Mouse (Mus musculus) heart, adult 2 months (tissue): ENCODE results near the gene Gart. TPM values are rescaled to one million over a fixed set of nuclear protein-coding genes. Genes with fewer than 3 reads are reported as not detected.

Experiments
- DNase-seq, 2 experiments: peaks; one replicate each; pipeline ENCODE4 v3.0.0; 2021
- H3K27ac ChIP-seq: fragments of 200-600 bp; 2 replicates; pipeline ENCODE4 v1.8.1; 2022
- H3K27me3 ChIP-seq: fragments of 200-500 bp; 2 replicates; pipeline ENCODE4 v1.6.1; 2012; ENCODE audit warnings: mild to moderate bottlenecking, low read length, inconsistent platforms, mixed read lengths; ENCODE audit not compliant: control insufficient read depth, insufficient read depth
- H3K36me3 ChIP-seq: fragments of 200-500 bp; 2 replicates; pipeline ENCODE4 v1.6.1; 2012; ENCODE audit warnings: low read length, inconsistent platforms; ENCODE audit not compliant: control insufficient read depth, insufficient read depth
- H3K4me1 ChIP-seq: fragments of 200-500 bp; 2 replicates; pipeline ENCODE4 v1.6.1; 2011; ENCODE audit warnings: low read length; ENCODE audit not compliant: control insufficient read depth, insufficient read depth
- H3K4me3 ChIP-seq: fragments of 200-600 bp; 2 replicates; pipeline ENCODE4 v1.8.1; 2022
- H3K79me2 ChIP-seq: fragments of 200-500 bp; replicated peaks from 2 replicates; pipeline ENCODE4 v1.6.1; 2012; ENCODE audit warnings: mild to moderate bottlenecking, inconsistent platforms, low read length, moderate library complexity, mixed read lengths; ENCODE audit not compliant: control insufficient read depth, insufficient read depth
- H3K9ac ChIP-seq: fragments of 200-500 bp; 2 replicates; pipeline ENCODE4 v1.6.1; 2012; ENCODE audit warnings: low read depth, mild to moderate bottlenecking, control low read depth, inconsistent platforms, low read length, mixed read lengths
- CTCF ChIP-seq: fragments of 200-600 bp; IDR thresholded peaks from 2 replicates; pipeline ENCODE4 v1.8.1; 2022; ENCODE audit warnings: antibody characterized with exemption, mild to moderate bottlenecking, moderate library complexity
- EP300 ChIP-seq: fragments of 200-500 bp; IDR thresholded peaks from 2 replicates; pipeline ENCODE4 v1.6.1; 2011; ENCODE audit warnings: low read depth, low read length, control low read depth; ENCODE audit not compliant: insufficient read depth
- POLR2A ChIP-seq: fragments of 200-500 bp; IDR thresholded peaks from 2 replicates; pipeline ENCODE4 v1.6.1; 2011; ENCODE audit warnings: mild to moderate bottlenecking, low read depth, low read length, control low read depth; ENCODE audit not compliant: insufficient read depth
- WGBS: fragments of 180-500 bp; shearing (Covaris S2); methylation state at CpG from one replicate; pipeline ENCODE4 v1.1.7; 2018; 5-methylcytosine and 5-hydroxymethylcytosine counted together
- intact Hi-C: fragments of 180-260 bp; cut with DNase I; formaldehyde crosslinking; loops from one replicate; pipeline ENCODE4 v1.15.1; 2025
- polyA plus RNA-seq: library from polyadenylated mRNA; depleted of rRNA; stranded (reverse); fragments of >200 nt; gene quantifications from 2 replicates; pipeline ENCODE4 v1.2.3, GENCODE M21; 2012
- total RNA-seq, 2 experiments: library from RNA; stranded (reverse); gene quantifications; 2 replicates each; pipeline ENCODE4 v1.2.3; 2021

Gene Gart
- total and polyA plus RNA-seq, 3 experiments: 25.0 to 66.2 (median 62.7) TPM

DNA sequence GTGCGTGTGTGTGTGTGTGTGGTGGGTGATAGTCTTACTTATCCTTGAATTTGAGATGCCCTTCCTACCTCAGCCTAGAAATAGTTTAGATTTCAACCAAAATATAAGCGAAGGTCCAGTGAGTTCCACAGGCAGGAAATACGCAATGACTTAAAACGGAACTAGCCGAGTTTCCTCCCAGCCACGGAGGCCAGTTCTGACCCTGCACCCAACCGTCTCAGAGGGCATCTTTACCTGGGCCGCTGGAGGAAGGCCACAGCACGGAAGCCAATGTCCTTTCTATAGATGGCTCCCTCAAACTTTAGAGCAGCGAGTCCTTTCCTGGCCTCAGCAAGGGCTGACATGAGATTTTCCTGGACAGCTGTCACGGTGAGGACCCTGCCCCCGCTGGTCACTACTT is 13.1 kb downstream of the Gart start:
- WGBS: 75% methylated on average over 12 of the region's 12 CpGs
- H3K36me3 ChIP-seq: no peaks in the 10 kb centered on the region
- DNase-seq: no peak
- H3K27ac ChIP-seq: no peak overlapping the region
- H3K79me2 ChIP-seq: no peaks in the 10 kb centered on the region
- H3K9ac ChIP-seq: no peak overlapping the region
- TF ChIP-seq POLR2A (no peak), EP300 (no peak), CTCF (no peak)
- no peak overlapping the region for H3K4me3 ChIP-seq
- H3K4me1 ChIP-seq: no peaks in the 10 kb centered on the region
- H3K27me3 ChIP-seq: no peaks in the 10 kb centered on the region
- intact Hi-C loops: no loop called here

DNA sequence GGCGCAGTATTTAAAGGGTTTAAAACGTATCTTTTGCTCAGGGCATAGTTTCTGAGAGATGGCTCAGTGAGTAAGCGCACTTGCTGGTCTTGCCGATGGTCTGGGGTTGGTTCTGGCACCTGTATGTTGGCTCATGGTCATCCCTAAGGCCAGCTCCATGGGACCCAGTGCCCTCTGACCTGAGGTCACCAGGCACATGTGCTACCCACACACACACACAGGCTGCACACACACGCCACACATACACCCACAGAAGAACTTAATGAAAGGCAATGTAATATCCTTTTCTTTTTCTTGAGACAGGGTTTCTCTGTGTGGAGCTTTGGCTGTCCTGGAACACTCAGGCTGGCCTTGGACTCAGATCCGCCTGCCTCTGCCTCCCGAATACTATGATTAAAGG is 13.8 kb downstream of the Gart start:
- Histone ChIP-seq H3K27me3 (no peaks in the 10 kb centered on the region), H3K27ac (no peak overlapping the region), H3K9ac (no peak overlapping the region), H3K79me2 (no peaks in the 10 kb centered on the region), H3K4me3 (no peak overlapping the region), H3K36me3 (no peaks in the 10 kb centered on the region), H3K4me1 (no peaks in the 10 kb centered on the region)
- intact Hi-C loops: no loop called here
- TF ChIP-seq CTCF: no peak
- 96% methylated on average over 7 of the region's 7 CpGs for WGBS
- no peak for DNase-seq

DNA sequence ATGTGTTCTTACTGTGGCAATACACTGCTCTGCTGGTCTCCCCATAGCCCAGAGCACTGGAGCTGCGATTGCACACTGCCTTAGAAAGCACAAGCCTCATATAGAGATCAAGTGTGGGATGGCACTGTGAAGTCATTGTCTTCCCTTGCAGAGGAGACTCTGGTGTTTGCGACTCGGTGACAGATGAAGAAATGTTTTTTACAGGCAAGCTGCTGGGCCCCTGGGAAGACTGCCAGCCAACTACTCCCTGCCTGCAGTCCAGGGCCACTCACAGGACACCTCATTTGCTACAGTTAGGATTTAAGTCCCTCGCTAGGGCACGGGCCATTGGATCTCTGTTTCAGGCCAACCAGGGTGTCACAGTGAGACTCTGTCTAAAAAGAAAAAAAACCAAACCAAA is 14.3 kb downstream of the Gart start:
- Histone ChIP-seq H3K9ac (no peak overlapping the region), H3K36me3 (no peaks in the 10 kb centered on the region), H3K4me1 (no peaks in the 10 kb centered on the region), H3K79me2 (no peaks in the 10 kb centered on the region), H3K4me3 (no peak overlapping the region), H3K27ac (no peak overlapping the region), H3K27me3 (no peaks in the 10 kb centered on the region)
- DNase-seq: no peak
- intact Hi-C loops: no loop called here
- TF ChIP-seq EP300 (no peak), CTCF (no peak), POLR2A (no peak)
- WGBS: 75% methylated on average over 5 of the region's 5 CpGs

DNA sequence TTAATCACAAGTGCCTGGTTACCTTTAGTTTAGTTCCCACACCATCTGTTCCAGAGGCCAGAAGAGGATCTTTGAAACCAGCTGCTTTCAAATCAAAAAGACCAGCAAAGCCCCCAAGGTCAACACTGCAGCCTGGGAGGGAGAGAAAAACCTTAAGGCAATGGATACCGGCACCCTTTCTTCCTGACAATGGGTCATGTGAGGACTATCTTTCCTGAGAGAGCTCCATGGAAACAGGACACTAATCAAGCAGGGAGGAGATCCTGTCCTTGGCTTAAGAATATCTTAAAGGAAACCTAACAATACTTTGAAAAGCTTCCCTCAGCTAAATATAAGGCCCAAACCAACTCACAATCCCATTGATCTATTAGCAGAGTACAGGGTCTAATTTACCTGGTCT is 16.2 kb downstream of the Gart start:
- WGBS: 33% methylated on average over 1 of the region's 1 CpGs
- Histone ChIP-seq H3K9ac (no peak overlapping the region), H3K4me3 (no peak overlapping the region), H3K27ac (no peak overlapping the region), H3K4me1 (no peaks in the 10 kb centered on the region), H3K27me3 (no peaks in the 10 kb centered on the region), H3K36me3 (no peaks in the 10 kb centered on the region), H3K79me2 (no peaks in the 10 kb centered on the region)
- TF ChIP-seq EP300 (no peak), CTCF (no peak), POLR2A (no peak)
- intact Hi-C loops: no loop called here
- DNase-seq: no peak

DNA sequence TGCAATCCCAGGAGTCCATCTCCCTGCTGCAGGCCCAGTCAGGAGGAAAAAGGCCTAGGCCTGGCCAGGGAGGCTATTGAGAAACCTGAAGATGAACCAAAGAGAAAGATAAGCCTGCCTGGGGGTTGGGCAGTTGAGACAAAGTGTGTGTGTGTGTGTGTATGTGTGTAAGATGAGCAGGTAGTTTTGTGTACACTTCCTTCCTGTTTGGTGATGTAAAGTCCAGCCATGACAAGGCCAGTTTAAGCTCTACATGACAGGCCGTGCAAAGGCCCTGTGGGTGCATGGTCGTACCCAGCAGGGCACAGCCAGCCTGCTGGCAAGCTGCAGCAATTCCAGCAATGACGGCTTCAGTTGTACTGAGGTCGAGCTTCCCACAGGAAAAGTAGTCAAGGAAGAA is 17.0 kb downstream of the Gart start:
- Histone ChIP-seq H3K4me1 (no peaks in the 10 kb centered on the region), H3K36me3 (no peaks in the 10 kb centered on the region), H3K27ac (no peak overlapping the region), H3K79me2 (no peaks in the 10 kb centered on the region), H3K4me3 (no peak overlapping the region), H3K9ac (no peak overlapping the region), H3K27me3 (no peaks in the 10 kb centered on the region)
- intact Hi-C loops: no loop called here
- no peak for DNase-seq
- TF ChIP-seq CTCF: no peak
- no peak for TF ChIP-seq EP300
- TF ChIP-seq POLR2A: no peak
- 95% methylated on average over 4 of the region's 4 CpGs for WGBS

DNA sequence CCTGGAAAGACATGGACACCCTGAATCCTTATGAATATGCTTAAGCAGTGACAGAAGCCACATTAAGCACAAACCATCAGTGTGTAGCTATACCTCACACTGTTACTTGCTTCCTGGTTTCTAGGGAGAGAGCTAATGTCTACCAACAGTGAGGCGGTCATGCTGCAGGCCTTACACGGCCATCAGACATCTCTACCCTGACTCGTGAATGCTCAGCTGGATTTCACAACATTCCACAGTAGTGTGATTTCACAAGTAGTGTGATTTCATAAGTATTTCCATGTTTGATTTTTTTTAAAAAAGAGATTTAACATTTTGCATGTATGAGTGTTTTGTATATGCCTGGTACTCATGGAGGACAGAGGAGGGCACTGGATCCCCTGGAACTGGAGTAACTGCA is 18.1 kb downstream of the Gart start:
- no peak overlapping the region for H3K9ac ChIP-seq
- WGBS: 89% methylated on average over 3 of the region's 3 CpGs
- no peak overlapping the region for H3K27ac ChIP-seq
- no peaks in the 10 kb centered on the region for H3K36me3 ChIP-seq
- intact Hi-C loops: no loop called here
- H3K4me1 ChIP-seq: no peaks in the 10 kb centered on the region
- no peak overlapping the region for H3K4me3 ChIP-seq
- H3K79me2 ChIP-seq: no peaks in the 10 kb centered on the region
- TF ChIP-seq CTCF: no peak
- no peak for TF ChIP-seq EP300
- TF ChIP-seq POLR2A: no peak
- H3K27me3 ChIP-seq: no peaks in the 10 kb centered on the region
- no peak for DNase-seq
